Mouse (Mus musculus) megakaryocyte, adult 5-6 weeks (primary cell): ENCODE results near the gene Suclg2. TPM values are rescaled to one million over a fixed set of nuclear protein-coding genes. Genes with fewer than 3 reads are reported as not detected.

Experiments used
- ATAC-seq: 2 replicates; pipeline ENCODE4 v1.8.0; 2016; ENCODE audit warnings: mild to moderate bottlenecking, inconsistent platforms; ENCODE audit not compliant: poor library complexity, severe bottlenecking
- total RNA-seq, 2 experiments: library from RNA; stranded (forward) in 1 of 2; stranded (reverse) in 1 of 2; fragments of 153-499, 151-499 nt in 1 of 2; fragments of 221-1000, 200-1000 nt in 1 of 2; gene quantifications; 2 replicates each; pipeline versions ENCODE4 v1.2.3 to v1.2.4; 2015 to 2017

Gene Suclg2
- total RNA-seq (2015) = 10.2 and 10.7 TPM in 2 replicates
- 29.6 and 36.1 TPM in 2 replicates for total RNA-seq (2017)

GRCm38 (mm10) chr6:95718031-95718968, at the start of gene Suclg2:
Suclg2 (minus strand) TSS chr6:95718800.
- peak; percentile 95 for ATAC-seq

- ATAC-seq = no peak
Observed at GRCm38 (mm10) chr6:95766566-95766965, 48.0 kb upstream of the Suclg2 start.

GRCm38 (mm10) chr6:95759558-95760172, 41.1 kb upstream of the Suclg2 start:
- no peak for ATAC-seq

- no peak for ATAC-seq
Observed at GRCm38 (mm10) chr6:95742378-95742777, 23.8 kb upstream of the Suclg2 start.

- ATAC-seq = no peak
Observed at GRCm38 (mm10) chr6:95731570-95732367, 13.2 kb upstream of the Suclg2 start.

GRCm38 (mm10) chr6:95729399-95729798, 10.8 kb upstream of the Suclg2 start:
- ATAC-seq = no peak

GRCm38 (mm10) chr6:95725281-95725680, 6.7 kb upstream of the Suclg2 start:
- no peak for ATAC-seq

GRCm38 (mm10) chr6:95723361-95723760, 4.8 kb upstream of the Suclg2 start:
- ATAC-seq = no peak

GRCm38 (mm10) chr6:95719791-95720190, 1.2 kb upstream of the Suclg2 start:
- ATAC-seq = no peak

GRCm38 (mm10) chr6:95718969-95719333, 351 bp upstream of the Suclg2 start:
- ATAC-seq = no peak

- no peak for ATAC-seq
Observed at GRCm38 (mm10) chr6:95717071-95717470, 1.5 kb downstream of the Suclg2 start.

- ATAC-seq = no peak
Observed at GRCm38 (mm10) chr6:95716476-95716875, 2.1 kb downstream of the Suclg2 start.

GRCm38 (mm10) chr6:95713245-95713644, 5.4 kb downstream of the Suclg2 start:
- no peak for ATAC-seq

GRCm38 (mm10) chr6:95712081-95712480, 6.5 kb downstream of the Suclg2 start:
- ATAC-seq = no peak

- ATAC-seq = no peak
Observed at GRCm38 (mm10) chr6:95711671-95712070, 6.9 kb downstream of the Suclg2 start.

- no peak for ATAC-seq
Observed at GRCm38 (mm10) chr6:95710886-95711285, 7.7 kb downstream of the Suclg2 start.

- no peak for ATAC-seq
Observed at GRCm38 (mm10) chr6:95709531-95709930, 9.1 kb downstream of the Suclg2 start.

GRCm38 (mm10) chr6:95709106-95709505, 9.5 kb downstream of the Suclg2 start:
- no peak for ATAC-seq

- no peak for ATAC-seq
Observed at GRCm38 (mm10) chr6:95704626-95705025, 14.0 kb downstream of the Suclg2 start.

- ATAC-seq = no peak
Observed at GRCm38 (mm10) chr6:95702200-95702599, 16.4 kb downstream of the Suclg2 start.

- no peak for ATAC-seq
Observed at GRCm38 (mm10) chr6:95701786-95702185, 16.8 kb downstream of the Suclg2 start.
